Mouse (Mus musculus): ENCODE measurements around the gene Apbb2.

The Apbb2 gene

GRCm38 (mm10) chr5:66407948-66408347, 210.6 kb downstream of the Apbb2 start:
- DNase-seq = no peak

- no peak for DNase-seq
Observed at GRCm38 (mm10) chr5:66406431-66406830, 212.2 kb downstream of the Apbb2 start.

- DNase-seq = no peak
Observed at GRCm38 (mm10) chr5:66405731-66406399, 212.7 kb downstream of the Apbb2 start.

GRCm38 (mm10) chr5:66405305-66405704, 213.3 kb downstream of the Apbb2 start:
- no peak for DNase-seq

- DNase-seq = no peak
Observed at GRCm38 (mm10) chr5:66400563-66400962, 218.0 kb downstream of the Apbb2 start.

GRCm38 (mm10) chr5:66399264-66399620, 219.3 kb downstream of the Apbb2 start:
- DNase-seq = no peak

GRCm38 (mm10) chr5:66398530-66399263, 219.9 kb downstream of the Apbb2 start:
- DNase-seq = peak; percentile 53

GRCm38 (mm10) chr5:66393767-66394446, 224.7 kb downstream of the Apbb2 start:
- DNase-seq = no peak

GRCm38 (mm10) chr5:66392861-66393529, 225.6 kb downstream of the Apbb2 start:
- DNase-seq = no peak

- no peak for DNase-seq
Observed at GRCm38 (mm10) chr5:66391771-66392170, 226.8 kb downstream of the Apbb2 start.

GRCm38 (mm10) chr5:66391299-66391698, 227.3 kb downstream of the Apbb2 start:
- no peak for DNase-seq

GRCm38 (mm10) chr5:66390567-66390966, 228.0 kb downstream of the Apbb2 start:
- DNase-seq = no peak

GRCm38 (mm10) chr5:66387481-66387880, 231.1 kb downstream of the Apbb2 start:
- no peak for DNase-seq

GRCm38 (mm10) chr5:66385636-66386035, 232.9 kb downstream of the Apbb2 start:
- peak; percentile 78 for DNase-seq

- no peak for DNase-seq
Observed at GRCm38 (mm10) chr5:66384806-66385446, 233.7 kb downstream of the Apbb2 start.

GRCm38 (mm10) chr5:66384114-66384513, 234.5 kb downstream of the Apbb2 start:
- no peak for DNase-seq

- no peak for DNase-seq
Observed at GRCm38 (mm10) chr5:66382111-66382510, 236.5 kb downstream of the Apbb2 start.

- no peak for DNase-seq
Observed at GRCm38 (mm10) chr5:66378968-66379367, 239.6 kb downstream of the Apbb2 start.

- no peak for DNase-seq
Observed at GRCm38 (mm10) chr5:66376589-66377270, 241.9 kb downstream of the Apbb2 start.

GRCm38 (mm10) chr5:66374413-66374812, 244.2 kb downstream of the Apbb2 start:
- DNase-seq = no peak

GRCm38 (mm10) chr5:66373515-66374164, 244.9 kb downstream of the Apbb2 start:
- DNase-seq = peak; percentile 28

- no peak for DNase-seq
Observed at GRCm38 (mm10) chr5:66371131-66371530, 247.5 kb downstream of the Apbb2 start.

Data from kidney, postnatal 10 days (tissue).